ENCODE assay signal across 16 mouse cellular contexts in genomic region chr8:120129547-120129946, GRCm38 (mm10). TPM values are rescaled to one million over a fixed set of nuclear protein-coding genes. Genes with fewer than 3 reads are reported as not detected.
DNase-seq lines count a peak whose midpoint lies in the region; ATAC-seq and TF ChIP-seq lines count a peak whose summit lies in the region.
"Had no signal": no experiment of that assay in that cellular context is flagged by ENCODE, and none has a peak within 500 bp of the region (broad histone marks: within the 10 kb centered on the region; RNA-seq: fewer than 3 reads in every experiment).

No protein-coding gene starts in this region.

- H3K27me3 ChIP-seq in heart, embryonic 10.5 days (ENCODE audit: insufficient read depth, poor library complexity, severe bottlenecking), result no peaks in the 10 kb centered on the region
- peaks cover 27% of the 10 kb centered on the region; the same call in 1 of the 2 replicates for H3K27me3 ChIP-seq in limb, embryonic 10.5 days (ENCODE audit: low read depth, poor library complexity, severe bottlenecking)
- H3K27me3 ChIP-seq in intestine, postnatal 0 days (replicated peaks; ENCODE audit: control insufficient read depth, insufficient read depth, low read length), result no peaks in the 10 kb centered on the region
- H3K27me3 ChIP-seq: neural tube, embryonic 13.5 days had no signal

- no peak for ATAC-seq in intestine, postnatal 0 days

- no peak for TF ChIP-seq CTCF in lung, adult 2 months (IDR thresholded peaks at IDR 0.05; ENCODE audit: insufficient read depth, low read length)
- no peak for TF ChIP-seq CTCF in intestine, postnatal 0 days (IDR thresholded peaks at IDR 0.05; ENCODE audit: low read depth)

- peak overlapping the region; percentile 13; the same call in 1 of the 2 replicates for H3K27ac ChIP-seq in heart, embryonic 10.5 days
- H3K27ac ChIP-seq in limb, embryonic 10.5 days, result peak overlapping the region; percentile 19; the same call in 1 of the 2 replicates
- no peak overlapping the region for H3K27ac ChIP-seq in intestine, postnatal 0 days (ENCODE audit: low read depth, low read length)
- H3K27ac ChIP-seq: embryonic facial prominence, embryonic 15.5 days; layer of hippocampus, adult 2 months; liver, embryonic 14.5 days; neural tube, embryonic 13.5 days had no signal

- no peak for TF ChIP-seq POLR2A in lung, adult 2 months (IDR thresholded peaks at IDR 0.05; ENCODE audit: borderline replicate concordance, extremely low read depth, low read depth, low read length)

- H3K9ac ChIP-seq in intestine, postnatal 0 days (ENCODE audit: low read depth, low read length), result no peak overlapping the region
- H3K9ac ChIP-seq: embryonic facial prominence, embryonic 15.5 days; liver, embryonic 14.5 days; neural tube, embryonic 13.5 days had no signal

- intact Hi-C loops in heart, postnatal 10 days (cut with DNase I), result no loop called here

- H3K4me2 ChIP-seq in intestine, postnatal 0 days (replicated peaks; ENCODE audit: low read depth), result no peak overlapping the region
- H3K4me2 ChIP-seq: embryonic facial prominence, embryonic 15.5 days; neural tube, embryonic 13.5 days had no signal

- peaks cover 59% of the 10 kb centered on the region for H3K4me1 ChIP-seq in heart, embryonic 10.5 days
- H3K4me1 ChIP-seq in lung, adult 2 months (ENCODE audit: control insufficient read depth, insufficient read depth, low read length), result peaks cover 17% of the 10 kb centered on the region
- peaks cover 37% of the 10 kb centered on the region for H3K4me1 ChIP-seq in limb, embryonic 10.5 days
- H3K4me1 ChIP-seq in intestine, postnatal 0 days (replicated peaks; ENCODE audit: control insufficient read depth, insufficient read depth, low read length), result no peaks in the 10 kb centered on the region

- WGBS in heart, embryonic 10.5 days, result 71% methylated on average over 4 of the region's 4 CpGs
- WGBS in lung, adult 2 months, result 75% methylated on average over 4 of the region's 4 CpGs
- 69% methylated on average over 4 of the region's 4 CpGs for WGBS in limb, embryonic 10.5 days
- 78% methylated on average over 4 of the region's 4 CpGs for WGBS in intestine, postnatal 0 days

- peaks cover 7% of the 10 kb centered on the region; the same call in 1 of the 2 replicates for H3K36me3 ChIP-seq in heart, embryonic 10.5 days
- no peaks in the 10 kb centered on the region for H3K36me3 ChIP-seq in limb, embryonic 10.5 days
- no peaks in the 10 kb centered on the region for H3K36me3 ChIP-seq in intestine, postnatal 0 days (ENCODE audit: control insufficient read depth, insufficient read depth)
- H3K36me3 ChIP-seq: embryonic facial prominence, embryonic 15.5 days; neural tube, embryonic 13.5 days had no signal

- DNase-seq in heart, embryonic 10.5 days (ENCODE audit: low spot score), result no peak
- no peak for DNase-seq in heart, postnatal 10 days
- DNase-seq in lung, postnatal 10 days, result peak; percentile 38
- no peak for DNase-seq in lung, adult 2 months
- DNase-seq in embryo, embryonic 11 days, result peak; percentile 25
- DNase-seq in limb, embryonic 10.5 days (ENCODE audit: low spot score), result no peak
- DNase-seq in cerebellum, adult 8-10 months, result no peak
- DNase-seq: cerebellum, adult 9-10 months; gastrocnemius, postnatal 36 days; lung, postnatal 36 days had no signal

- no peak overlapping the region for H3K4me3 ChIP-seq in heart, embryonic 10.5 days
- H3K4me3 ChIP-seq in lung, adult 2 months (replicated peaks; ENCODE audit: extremely low read depth, low read depth, low read length), result no peak overlapping the region
- H3K4me3 ChIP-seq in limb, embryonic 10.5 days, result no peak overlapping the region
- no peak overlapping the region for H3K4me3 ChIP-seq in intestine, postnatal 0 days (ENCODE audit: low read depth, low read length)
- H3K4me3 ChIP-seq: embryonic facial prominence, embryonic 15.5 days; layer of hippocampus, adult 2 months; neural tube, embryonic 13.5 days had no signal

- H3K9me3 ChIP-seq in heart, embryonic 10.5 days, result no peaks in the 10 kb centered on the region
- H3K9me3 ChIP-seq in limb, embryonic 10.5 days (replicated peaks), result no peaks in the 10 kb centered on the region
- no peaks in the 10 kb centered on the region for H3K9me3 ChIP-seq in intestine, postnatal 0 days (ENCODE audit: control insufficient read depth)
- H3K9me3 ChIP-seq: embryonic facial prominence, embryonic 15.5 days; neural tube, embryonic 13.5 days had no signal

RNA-seq across cellular contexts. Expression of gene 6430548M08Rik, which starts 15.6 kb away (rescaled TPM):
- polyA plus RNA-seq in heart, embryonic 10.5 days (2016; fragmentation: Nextera tagmentation; extraction: Ambion mirVana), result 8.2 and 11.9 TPM in 2 replicates
- total RNA-seq in heart, postnatal 10 days (2021), result 10 to 100 TPM; 18.7 to 20.1 TPM
- 46.1 and 72.9 TPM in 2 replicates for polyA plus RNA-seq in lung, adult 2 months (2012; rRNA removed)
- 1.7 and 2.2 TPM in 2 replicates for polyA plus RNA-seq in limb, embryonic 10.5 days (2016; fragmentation: Nextera tagmentation; extraction: Ambion mirVana)
- polyA plus RNA-seq in intestine, postnatal 0 days (2015; fragmentation: Nextera tagmentation; extraction: Ambion mirVana), result 6.0 and 7.1 TPM in 2 replicates

RNA-seq across cellular contexts. Expression of gene Zdhhc7, which starts 28.3 kb away (rescaled TPM):
- polyA plus RNA-seq in heart, embryonic 10.5 days (2016; fragmentation: Nextera tagmentation; extraction: Ambion mirVana), result 35.5 and 37.3 TPM in 2 replicates
- 10 to 100 TPM; 38.0 to 43.6 TPM for total RNA-seq in heart, postnatal 10 days (2021)
- polyA plus RNA-seq in lung, adult 2 months (2012; rRNA removed), result 64.9 and 78.0 TPM in 2 replicates
- 32.4 and 34.8 TPM in 2 replicates for polyA plus RNA-seq in limb, embryonic 10.5 days (2016; fragmentation: Nextera tagmentation; extraction: Ambion mirVana)
- polyA plus RNA-seq in intestine, postnatal 0 days (2015; fragmentation: Nextera tagmentation; extraction: Ambion mirVana), result 39.4 and 44.9 TPM in 2 replicates

RNA-seq across cellular contexts. Expression of gene Fam92b, which starts 47.7 kb away (rescaled TPM):
- 0.16 and 0.31 TPM in 2 replicates for polyA plus RNA-seq in heart, embryonic 10.5 days (2016; fragmentation: Nextera tagmentation; extraction: Ambion mirVana)
- total RNA-seq in heart, postnatal 10 days (2021), result not detected
- polyA plus RNA-seq in lung, adult 2 months (2012; rRNA removed), result 9.0 and 10.2 TPM in 2 replicates
- polyA plus RNA-seq in limb, embryonic 10.5 days (2016; fragmentation: Nextera tagmentation; extraction: Ambion mirVana), result 0.16 TPM in 1 of 2 replicates, not detected in the other
- polyA plus RNA-seq in intestine, postnatal 0 days (2015; fragmentation: Nextera tagmentation; extraction: Ambion mirVana), result 0.29 TPM in 1 of 2 replicates, not detected in the other
- total RNA-seq: ES-E14; gastrocnemius, postnatal 36 days had no signal
- polyA plus RNA-seq: liver, embryonic 14.5 days had no signal

Comparison
In these comparisons a context has a peak if more than half of its experiments do, and no peak if none do; other contexts are left out.
1. DNase-seq: peak in lung, postnatal 10 days (single experiment) and embryo, embryonic 11 days (single experiment); none in heart, embryonic 10.5 days (single experiment), heart, postnatal 10 days (0 of 2), lung, adult 2 months (single experiment), limb, embryonic 10.5 days (single experiment) and cerebellum, adult 8-10 months (single experiment).